Mouse (Mus musculus): ENCODE data around the gene Ccdc106. TPM values are rescaled to one million over a fixed set of nuclear protein-coding genes. Genes with fewer than 3 reads are reported as not detected.

The Ccdc106 gene
- total RNA-seq, 2 experiments from 2014 or later = 57.3 to 59.7 TPM

Other genes with a start within 250 kb of the Ccdc106 start
- gene Fam71e2, start 249.3 kb upstream of the Ccdc106 start, total RNA-seq (2021) = not detected
- gene Il11, start 237.7 kb upstream of the Ccdc106 start, total RNA-seq (2021) = under 1 TPM; 0.28 to 0.30 TPM
- not detected for gene Tmem190, start 237.6 kb upstream of the Ccdc106 start, total RNA-seq (2021)
- 1 to 10 TPM; 2.0 to 3.1 TPM for gene Tmem238, start 230.9 kb upstream of the Ccdc106 start, total RNA-seq (2021)
- 100 to 1,000 TPM; 439 to 453 TPM for gene Rpl28, start 227.7 kb upstream of the Ccdc106 start, total RNA-seq (2021)
- gene Ube2s, start 208.0 kb upstream of the Ccdc106 start, total RNA-seq (2021) = 100 to 1,000 TPM; 101 to 108 TPM
- gene Shisa7, start 175.9 kb upstream of the Ccdc106 start, total RNA-seq (2021) = 100 to 1,000 TPM; 102 to 115 TPM
- gene Isoc2b, start 150.3 kb upstream of the Ccdc106 start, total RNA-seq (2021) = 1 to 10 TPM; 4.5 to 5.9 TPM
- gene Isoc2a, start 143.4 kb upstream of the Ccdc106 start, total RNA-seq (2021) = 10 to 100 TPM; 14.2 to 14.8 TPM
- gene Gm36210, start 114.0 kb upstream of the Ccdc106 start, total RNA-seq (2021) = under 1 TPM in 1 of 2 experiments, not detected in 1; 0.46 TPM
- gene Zfp628, start 105.3 kb upstream of the Ccdc106 start, total RNA-seq (2021) = 10 to 100 TPM; 14.7 to 15.9 TPM
- 100 to 1,000 TPM; 104 TPM for gene Nat14, start 98.5 kb upstream of the Ccdc106 start, total RNA-seq (2021)
- 1 to 10 TPM; 2.6 to 3.3 TPM for gene Ssc5d, start 94.8 kb upstream of the Ccdc106 start, total RNA-seq (2021)
- gene Sbk2, start 56.1 kb upstream of the Ccdc106 start, total RNA-seq (2021) = under 1 TPM; 0.26 to 0.45 TPM
- gene Sbk3, start 49.4 kb upstream of the Ccdc106 start, total RNA-seq (2021) = under 1 TPM; 0.58 to 0.91 TPM
- gene Zfp579, start 24.4 kb upstream of the Ccdc106 start, total RNA-seq (2021) = 10 to 100 TPM; 25.1 to 27.8 TPM
- 1 to 10 TPM; 7.4 to 7.8 TPM for gene Zfp524, start 6.1 kb upstream of the Ccdc106 start, total RNA-seq (2021)
- gene Fiz1, start 5.9 kb upstream of the Ccdc106 start, total RNA-seq (2021) = 10 to 100 TPM; 23.3 to 25.7 TPM
- not detected for gene Gm44973, start 5.1 kb upstream of the Ccdc106 start, total RNA-seq (2021)
- 10 to 100 TPM; 34.9 to 35.5 TPM for gene Zfp865, start 177 bp upstream of the Ccdc106 start, total RNA-seq (2021)
- gene 4632433K11Rik, start 13.6 kb downstream of the Ccdc106 start, total RNA-seq (2021) = not detected
- gene Zfp784, start 17.9 kb downstream of the Ccdc106 start, total RNA-seq (2021) = 1 to 10 TPM; 4.4 to 4.8 TPM
- 10 to 100 TPM; 27.8 to 31.0 TPM for gene Zfp580, start 31.0 kb downstream of the Ccdc106 start, total RNA-seq (2021)
- gene U2af2, start 41.6 kb downstream of the Ccdc106 start, total RNA-seq (2021) = 100 to 1,000 TPM; 176 to 181 TPM
- gene Epn1, start 59.7 kb downstream of the Ccdc106 start, total RNA-seq (2021) = 100 to 1,000 TPM; 482 to 504 TPM
- gene Rfpl4, start 96.4 kb downstream of the Ccdc106 start, total RNA-seq (2021) = not detected
- under 1 TPM; 0.49 to 0.68 TPM for gene Rasl2-9, start 105.4 kb downstream of the Ccdc106 start, total RNA-seq (2021)
- not detected for gene Vmn1r55, start 129.1 kb downstream of the Ccdc106 start, total RNA-seq (2021)
- gene Vmn1r56, start 176.2 kb downstream of the Ccdc106 start, total RNA-seq (2021) = not detected
- not detected for gene Vmn1r57, start 197.9 kb downstream of the Ccdc106 start, total RNA-seq (2021)

All from left cerebral cortex, adult 18-20 months (tissue).